Mouse (Mus musculus): ENCODE measurements around the gene Acp4.
"Not testable (repeated sequence)": the region's sequence is repeated elsewhere in the genome, so short reads cannot be mapped to it uniquely, and the experiment has no call there.

The Acp4 gene

DNA sequence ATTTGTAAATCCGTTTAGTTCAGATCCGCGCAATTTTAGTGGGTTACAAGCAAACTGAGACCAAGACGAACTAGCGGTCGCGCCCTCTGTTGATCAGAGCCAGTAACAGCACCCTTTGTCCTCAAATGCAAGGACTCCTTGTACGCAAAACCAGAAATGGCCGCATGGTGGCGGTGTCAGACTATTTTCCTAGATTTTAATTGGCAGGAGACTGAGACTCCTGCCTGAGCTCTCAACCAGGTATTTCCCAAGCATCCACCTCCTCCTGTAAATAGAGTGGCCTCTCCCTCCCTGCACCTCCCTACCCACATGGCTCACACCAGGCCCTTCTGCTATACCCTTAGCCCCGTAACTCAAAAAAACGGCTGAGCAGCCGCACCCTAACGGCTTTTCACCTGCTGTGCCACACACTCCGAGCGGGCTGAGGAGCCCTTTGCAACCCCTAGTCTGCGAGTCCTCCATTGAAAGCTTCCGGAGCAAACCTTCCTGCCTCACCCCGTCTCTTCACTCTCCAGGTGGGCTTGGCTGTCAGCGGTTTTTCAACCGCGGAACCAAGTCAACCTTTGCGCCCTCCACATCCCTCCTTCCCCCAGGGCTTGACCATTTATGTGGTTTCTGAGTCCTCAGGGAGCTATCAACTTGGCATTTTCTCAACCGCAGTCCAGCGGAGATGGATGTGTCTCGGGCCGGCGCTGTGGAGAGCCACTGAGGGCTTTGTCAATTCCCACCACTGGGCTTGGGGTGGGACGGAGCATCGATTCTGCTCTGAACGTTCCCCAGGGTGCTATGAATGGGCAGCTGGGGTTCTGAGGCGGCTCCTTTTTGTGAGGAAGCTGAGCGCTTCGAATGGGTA is 5.8 kb upstream of the Acp4 start:
- DNase-seq (ENCODE audit: low read depth): peak; percentile 79

DNA sequence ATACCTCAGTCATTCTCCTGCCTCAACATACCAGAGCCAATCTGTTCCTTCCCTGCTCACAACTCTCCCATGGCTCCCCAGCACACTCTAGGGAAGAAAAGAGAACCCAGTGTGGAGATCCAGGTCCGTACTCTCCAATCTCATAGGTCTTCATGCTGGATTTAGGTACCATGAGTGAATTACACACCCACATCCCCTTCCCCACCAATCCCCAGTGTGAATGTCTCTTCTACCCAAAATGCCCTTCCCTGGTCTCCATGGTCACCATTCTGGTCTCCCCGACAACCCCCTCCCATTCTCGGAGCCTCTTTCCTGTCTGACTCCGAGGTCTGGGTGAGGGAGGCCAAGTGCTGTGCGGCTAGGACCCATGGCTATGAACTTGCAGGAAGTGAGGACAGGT is 4.0 kb upstream of the Acp4 start, which contains the start of gene Gm15517:
TSS of gene Gm15517 (plus strand) at position 301 of the 400 bp plus-strand sequence.
- no peak for DNase-seq (ENCODE audit: low read depth)

DNA sequence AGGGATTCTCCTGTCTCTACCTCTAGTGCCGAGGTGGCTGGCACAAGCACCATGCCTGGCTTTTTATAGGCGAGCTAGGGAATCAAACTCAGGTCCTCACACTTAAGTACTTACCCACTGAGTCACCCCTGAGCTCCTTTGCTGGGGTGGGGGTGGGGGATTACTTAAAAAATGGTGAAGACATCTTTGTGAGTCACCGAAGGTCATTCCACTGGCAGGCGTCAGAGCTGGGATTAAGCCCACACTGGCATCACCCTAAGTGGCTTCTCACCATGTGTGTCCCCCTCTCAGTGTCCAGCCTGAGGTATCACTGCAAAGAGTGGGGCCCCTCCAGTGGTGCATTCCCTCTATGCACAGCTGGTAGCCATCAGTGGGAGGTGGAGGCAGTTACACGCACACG is 3.2 kb upstream of the Acp4 start:
- no peak for DNase-seq (ENCODE audit: low read depth)

DNA sequence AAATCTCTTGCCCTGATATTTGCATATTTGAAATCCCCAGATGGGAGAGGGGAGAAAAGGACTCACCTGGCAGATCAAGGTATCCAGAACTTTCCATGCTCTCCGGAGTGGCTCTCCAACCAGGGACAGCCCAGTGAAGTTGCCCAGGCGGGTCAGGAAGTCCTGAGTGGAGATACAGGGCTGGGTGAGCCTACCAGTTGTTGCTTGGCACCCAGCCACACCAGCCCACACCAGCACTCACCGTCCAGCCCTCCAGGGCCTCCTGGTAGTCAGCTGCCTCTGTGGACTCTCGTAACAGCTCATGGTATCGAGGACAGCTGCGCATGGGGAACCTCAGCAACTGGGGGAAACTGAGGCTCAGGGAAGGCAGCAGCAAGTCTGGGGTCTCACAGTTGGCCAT is 2.2 kb downstream of the Acp4 start:
- no peak for DNase-seq (ENCODE audit: low read depth)

DNA sequence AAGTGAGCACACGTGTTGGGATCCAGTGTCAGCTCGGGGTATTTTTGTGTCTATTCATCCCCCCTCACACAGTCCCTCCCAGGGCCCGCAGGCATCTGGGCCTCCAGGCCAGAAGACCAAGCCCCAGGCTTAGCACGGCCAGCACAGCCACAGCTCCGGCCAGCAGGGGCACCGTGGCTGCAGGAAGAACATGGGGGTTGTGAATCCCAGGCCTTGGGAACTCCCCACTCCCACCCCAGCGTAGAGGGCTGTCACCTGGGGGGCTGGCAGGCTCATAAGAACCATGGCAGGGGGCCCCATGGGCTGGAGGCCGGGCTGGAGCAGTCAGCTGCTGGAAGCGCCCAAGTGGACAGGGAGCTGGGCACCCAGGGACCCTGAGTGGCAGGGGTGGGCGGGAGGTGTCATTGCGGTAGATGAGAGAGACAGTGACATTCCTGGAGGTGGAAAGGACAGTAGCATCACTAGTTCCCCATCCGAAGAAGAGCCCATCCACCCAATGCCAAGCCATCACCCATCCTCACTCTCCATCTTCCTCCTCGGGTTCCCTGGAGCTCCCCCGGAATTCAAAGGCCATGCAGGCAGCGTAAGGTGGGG is 4.1 kb downstream of the Acp4 start:
- no peak for DNase-seq (ENCODE audit: low read depth)

DNA sequence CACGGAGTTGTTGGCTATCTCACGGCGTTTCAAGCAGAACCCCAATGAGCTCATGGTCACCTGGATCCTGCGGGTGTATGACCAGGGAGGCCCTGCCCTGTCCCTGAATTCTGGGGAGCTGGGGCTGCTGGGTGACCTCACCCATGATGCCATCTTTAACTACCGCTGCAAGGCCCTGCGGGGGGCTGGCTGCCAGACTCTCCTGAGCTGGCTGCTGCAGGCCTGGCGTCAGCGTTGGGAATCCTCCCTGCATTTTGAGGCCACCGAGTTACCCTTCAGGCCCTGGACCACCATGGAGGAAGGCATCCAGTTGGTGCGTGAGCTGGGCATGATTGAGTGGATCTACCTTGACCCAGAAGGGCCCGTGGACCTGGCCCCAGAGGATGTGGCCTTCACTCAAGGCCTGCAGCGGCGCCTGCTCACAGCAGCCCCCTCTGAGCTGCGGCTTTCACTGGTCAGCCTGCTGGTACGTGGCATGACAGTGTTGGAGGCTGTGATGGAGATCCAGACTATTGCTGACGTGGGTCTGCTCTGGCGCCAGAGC is 6.4 kb downstream of the Acp4 start:
- not testable (repeated sequence) for DNase-seq (ENCODE audit: low read depth)

DNA sequence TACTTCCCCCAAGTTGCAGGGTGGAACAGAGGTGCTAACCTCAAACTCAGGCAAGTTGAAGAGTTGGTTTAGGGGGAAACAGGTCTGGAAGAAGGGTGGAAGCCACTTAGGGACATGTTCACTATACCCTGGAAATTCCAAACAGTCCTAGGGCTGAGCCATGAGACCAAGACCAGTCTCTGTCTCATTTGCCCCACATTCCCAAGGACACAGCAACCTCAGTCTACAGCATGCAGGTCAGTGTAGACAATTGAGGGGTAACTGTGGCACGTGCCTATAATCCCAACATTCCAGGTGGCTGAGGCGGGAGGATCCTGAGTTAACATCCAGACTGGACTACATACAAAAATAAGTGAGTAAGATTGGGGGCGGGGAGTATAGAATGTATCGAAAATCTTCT is 7.9 kb downstream of the Acp4 start:
- DNase-seq (ENCODE audit: low read depth): no peak

DNA sequence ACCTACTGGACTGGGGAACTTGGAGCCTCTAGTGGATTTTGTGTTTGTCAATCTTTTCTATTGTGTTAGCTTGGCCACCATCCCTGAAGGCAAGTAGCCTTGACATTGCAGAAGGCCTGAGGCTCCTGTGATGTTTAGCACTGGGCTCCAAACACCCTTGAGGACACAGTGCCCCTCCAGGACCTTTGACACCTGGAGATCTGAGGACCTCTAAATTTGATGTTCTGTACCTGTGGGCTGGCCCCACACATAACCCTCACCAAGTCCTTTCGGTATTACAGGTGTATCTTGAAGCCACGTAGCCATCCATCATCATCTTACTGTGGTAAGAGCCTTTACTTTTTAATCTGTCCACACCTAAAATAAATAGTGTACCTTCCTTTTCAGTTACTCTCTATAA is 9.2 kb downstream of the Acp4 start:
- no peak for DNase-seq (ENCODE audit: low read depth)

DNA sequence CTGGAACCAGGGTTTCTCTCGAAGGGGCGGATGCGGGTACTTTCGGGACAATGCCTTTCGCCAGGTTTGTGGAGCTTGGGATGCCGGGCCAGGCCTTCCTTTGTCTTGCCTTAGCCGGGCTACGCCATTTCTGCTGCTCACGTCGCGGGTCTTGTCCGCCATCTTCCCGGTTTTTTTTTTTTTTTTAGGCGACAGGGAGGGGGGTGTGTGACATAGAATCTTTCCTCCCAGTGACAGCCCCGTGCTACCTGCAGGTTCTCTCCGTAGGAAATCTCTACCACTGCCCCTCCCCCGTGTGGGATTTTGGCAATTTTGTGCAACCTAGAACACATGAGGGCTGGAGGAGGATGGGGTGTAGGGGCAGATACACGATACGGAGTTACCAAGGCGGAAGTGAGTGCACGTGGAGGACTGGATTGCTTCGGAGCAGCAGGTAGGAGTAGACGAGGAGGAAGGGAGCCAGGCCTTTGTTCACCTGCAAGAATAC is 10.2 kb downstream of the Acp4 start:
- no peak for DNase-seq (ENCODE audit: low read depth)

DNA sequence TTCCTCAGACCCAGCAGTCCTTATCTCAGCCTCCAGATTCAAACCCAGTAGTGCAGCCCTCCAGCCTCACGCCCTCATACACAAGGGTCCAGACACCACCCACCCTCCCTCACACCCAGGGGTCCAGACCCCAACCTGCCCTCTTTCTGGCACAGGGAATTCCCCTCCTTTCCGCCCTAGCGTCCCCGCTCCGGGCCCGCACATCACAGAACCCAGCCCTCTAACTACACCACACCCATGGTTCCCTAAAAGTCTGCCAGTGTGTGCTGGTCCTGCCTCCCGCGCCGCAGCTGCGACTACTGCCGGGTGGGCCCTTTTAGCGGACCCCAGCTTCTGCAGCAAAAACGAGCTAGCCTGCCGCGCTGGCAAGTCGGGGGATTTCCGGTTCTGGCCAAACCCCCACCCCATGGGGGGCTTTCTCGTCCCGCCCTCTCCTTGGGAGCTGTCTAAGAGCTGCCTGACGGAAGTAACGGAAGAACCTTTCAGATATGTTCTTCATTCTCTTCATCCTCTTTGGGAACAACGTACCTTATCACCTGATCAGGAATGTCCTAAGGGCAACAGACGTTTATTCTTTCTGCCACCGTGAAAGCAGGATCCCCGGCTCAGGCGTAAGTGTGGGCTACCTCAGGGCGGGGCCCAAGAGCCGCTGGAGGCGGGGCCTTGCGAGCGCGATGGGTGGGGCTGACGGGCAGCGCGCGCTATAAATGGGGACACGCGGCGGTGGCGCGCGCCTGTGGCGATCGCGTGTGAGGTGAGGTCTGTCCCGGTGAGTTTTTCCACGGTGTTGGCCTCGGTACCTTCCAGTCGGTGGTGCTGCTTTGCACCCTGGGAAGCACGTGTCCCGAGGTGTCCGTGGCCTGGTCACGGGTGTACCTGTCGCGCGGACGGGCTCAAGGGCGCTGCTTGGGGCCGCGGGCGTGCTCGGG is 10.9 kb downstream of the Acp4 start, which contains the start of the genes 1700028J19Rik and 2410002F23Rik:
TSS of gene 1700028J19Rik (minus strand) at position 641 of the 929 bp plus-strand sequence.
TSS of gene 2410002F23Rik (plus strand) at position 668 of the 929 bp plus-strand sequence.
- peak; percentile 73 for DNase-seq (ENCODE audit: low read depth)

DNA sequence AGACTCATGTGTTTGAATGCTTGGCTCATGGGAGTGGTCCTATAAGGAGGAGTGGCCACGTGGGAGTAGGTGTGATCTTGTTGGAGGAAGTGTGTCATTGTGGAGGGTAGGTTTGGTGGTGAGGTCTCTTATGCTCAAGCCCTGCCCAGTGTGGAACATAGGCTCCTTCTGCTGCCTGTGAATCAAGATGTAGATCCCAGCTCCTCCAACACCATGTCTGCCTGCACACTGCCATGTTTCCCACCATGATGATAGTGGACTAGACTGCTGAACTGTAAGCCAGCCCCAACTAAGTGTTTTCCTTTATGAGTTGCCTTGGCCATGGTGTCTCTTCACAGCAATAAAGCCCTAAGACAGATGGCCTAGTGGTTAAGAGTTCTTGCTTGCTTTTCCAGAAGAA is 13.1 kb downstream of the Acp4 start:
- DNase-seq (ENCODE audit: low read depth): no peak

DNA sequence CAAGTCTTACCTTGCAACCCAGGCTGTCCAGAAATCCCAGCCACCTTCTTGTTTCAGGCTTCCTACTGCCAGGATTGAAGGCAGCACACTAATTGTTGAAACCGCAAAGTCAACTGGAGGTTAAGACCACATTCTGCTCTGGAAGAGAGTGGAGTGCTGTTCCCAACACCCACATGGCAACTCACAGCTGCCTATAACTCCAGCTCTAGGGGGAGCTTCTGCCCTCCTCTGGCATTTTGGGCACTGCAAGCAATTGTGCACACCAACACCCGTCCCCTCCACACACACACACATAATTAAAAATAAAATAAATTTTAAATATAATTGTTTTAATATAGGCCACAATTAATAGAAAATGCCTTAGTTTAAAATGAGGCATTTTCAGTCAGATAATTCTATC is 16.0 kb downstream of the Acp4 start:
- no peak for DNase-seq (ENCODE audit: low read depth)

DNA sequence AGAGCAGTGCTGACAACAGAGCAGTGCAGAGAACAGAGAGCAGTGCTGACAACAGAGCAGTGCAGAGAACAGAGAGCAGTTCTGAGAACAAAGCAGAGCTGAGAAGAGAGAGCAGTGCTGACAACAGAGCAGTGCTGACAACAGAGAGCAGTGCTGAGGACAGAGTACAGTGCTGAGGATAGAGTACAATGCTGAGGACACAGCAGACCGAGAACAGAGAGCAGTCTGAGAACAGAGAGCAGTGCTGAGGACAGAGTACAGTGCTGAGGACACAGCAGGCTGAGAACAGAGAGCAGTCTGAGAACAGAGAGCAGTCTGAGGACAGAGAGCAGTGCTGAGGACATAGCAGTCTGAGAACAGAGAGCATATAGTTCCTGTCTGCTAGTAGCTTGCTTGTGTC is 16.5 kb downstream of the Acp4 start:
- no peak for DNase-seq (ENCODE audit: low read depth)

DNA sequence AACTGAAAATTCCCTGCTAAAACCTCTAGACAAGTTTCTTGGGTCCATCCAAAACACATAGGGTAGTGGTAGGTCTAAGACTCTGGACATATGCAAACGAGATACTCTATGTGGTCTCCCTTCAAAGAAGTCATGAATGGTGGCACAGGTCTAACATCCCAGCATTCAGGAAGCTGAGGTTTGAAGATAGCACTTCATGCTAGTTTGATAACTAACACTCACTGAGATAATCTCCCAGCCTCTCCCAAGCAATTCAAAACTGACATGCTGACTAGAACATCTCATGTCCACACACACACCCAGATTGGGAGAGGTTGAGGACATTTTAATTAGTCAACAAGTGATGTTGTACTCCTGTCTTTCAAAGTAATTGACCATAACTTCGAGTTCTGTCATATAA is 17.3 kb downstream of the Acp4 start:
- no peak for DNase-seq (ENCODE audit: low read depth)

DNA sequence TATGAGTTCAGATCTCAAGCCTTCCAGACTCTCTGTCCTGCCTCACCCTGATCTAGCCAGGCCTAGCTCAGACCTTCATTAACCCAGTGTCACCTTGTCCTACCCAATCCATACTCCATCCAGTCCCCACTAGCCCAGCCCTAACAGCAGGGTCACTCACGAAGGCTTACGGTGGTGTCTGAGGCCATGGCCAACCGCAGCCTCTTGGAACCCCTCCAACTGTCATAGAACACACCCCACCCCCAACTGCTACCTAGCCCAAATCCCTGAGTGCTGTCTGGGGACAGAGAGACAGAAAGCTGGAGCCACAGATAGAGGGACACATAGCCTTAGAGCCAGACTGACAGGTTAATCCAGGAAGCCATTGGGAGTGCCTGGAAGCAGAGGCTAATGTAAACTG is 21.3 kb downstream of the Acp4 start, which contains the start of gene Gm36864:
TSS of gene Gm36864 (plus strand) at position 269 of the 400 bp plus-strand sequence.
- DNase-seq (ENCODE audit: low read depth): no peak

DNA sequence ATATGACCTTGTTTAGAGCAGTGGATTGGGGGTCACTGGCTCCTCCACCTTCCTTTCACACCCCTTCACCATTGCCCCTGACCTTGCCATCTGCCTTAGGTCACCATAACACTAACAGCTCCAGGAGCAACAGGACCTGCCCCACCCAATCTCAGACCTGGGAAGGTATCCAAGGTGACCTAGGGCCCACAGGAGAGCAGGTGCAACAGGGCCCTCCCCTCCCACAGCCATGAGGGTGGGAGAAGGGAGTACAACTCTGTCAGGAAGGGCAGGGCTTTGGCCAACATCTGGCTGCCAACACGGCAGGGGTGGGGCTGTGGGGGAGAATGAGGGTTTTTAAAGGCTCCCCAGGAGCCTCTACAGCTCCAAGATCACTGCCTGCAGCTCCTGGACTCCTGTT is 32.1 kb downstream of the Acp4 start, which contains the start of gene Klk1:
TSS of gene Klk1 (plus strand) at position 285 of the 400 bp plus-strand sequence.
- DNase-seq (ENCODE audit: low read depth): no peak

DNA sequence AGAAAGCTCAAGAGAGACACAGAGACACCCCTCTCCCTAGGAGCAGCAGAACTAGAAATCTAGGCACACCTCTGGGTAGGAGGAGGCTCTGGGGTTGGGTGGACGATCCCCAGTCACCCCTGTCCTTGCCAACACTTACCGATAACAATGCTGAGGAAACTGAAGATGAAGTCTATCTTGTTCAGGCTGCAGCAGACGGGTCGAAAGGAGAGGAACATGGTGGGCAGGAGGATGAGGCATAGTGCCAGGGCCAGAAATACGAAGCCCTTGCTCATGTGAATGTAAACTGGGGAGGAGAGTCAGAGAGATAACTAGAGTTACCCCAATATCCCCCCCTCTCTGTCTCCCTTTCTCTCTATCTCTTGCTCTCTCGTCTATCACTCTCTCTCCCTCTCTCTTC is 34.8 kb downstream of the Acp4 start:
- DNase-seq (ENCODE audit: low read depth): not testable (repeated sequence)

DNA sequence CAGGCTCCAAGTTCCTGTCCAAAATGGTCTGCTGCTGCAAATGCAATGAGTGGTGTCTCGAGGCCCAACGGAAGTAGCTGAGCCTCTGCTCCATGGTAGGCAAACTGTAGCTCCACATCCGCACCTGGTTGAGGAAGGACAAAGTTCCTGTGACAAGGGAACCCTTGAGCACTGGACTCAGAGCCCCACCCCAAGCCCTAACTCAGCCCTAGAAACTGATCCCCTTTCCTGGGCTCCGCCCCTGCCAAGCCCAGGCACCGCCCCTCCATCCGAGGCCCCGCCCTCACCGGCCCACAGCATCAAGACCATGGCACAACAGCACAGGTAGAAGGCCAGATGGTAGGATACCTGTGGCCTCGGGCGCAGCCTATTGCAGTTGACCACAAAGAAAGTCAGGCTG is 35.6 kb downstream of the Acp4 start:
- DNase-seq (ENCODE audit: low read depth): not testable (repeated sequence)

DNA sequence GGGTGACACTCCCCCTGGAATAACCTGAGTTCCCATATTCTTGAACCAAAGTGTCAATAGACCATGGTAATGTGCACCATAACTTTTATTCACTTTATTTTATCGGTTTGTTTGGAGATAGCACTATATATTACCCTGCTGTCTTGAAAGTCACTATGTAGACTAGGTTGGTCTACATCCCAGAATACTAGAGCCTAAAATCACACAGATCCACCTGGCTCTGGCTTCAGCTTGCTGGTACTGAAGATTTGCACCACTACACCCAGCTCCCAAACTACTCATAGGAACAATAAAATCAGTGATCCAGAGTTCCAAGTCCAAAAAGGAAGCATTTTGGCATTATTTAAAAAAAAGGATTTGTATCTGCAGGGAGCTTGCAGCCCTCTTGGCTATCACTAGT is 41.5 kb downstream of the Acp4 start, which contains the start of gene Klk1b5:
TSS of gene Klk1b5 (plus strand) at position 301 of the 400 bp plus-strand sequence.
- no peak for DNase-seq (ENCODE audit: low read depth)

DNA sequence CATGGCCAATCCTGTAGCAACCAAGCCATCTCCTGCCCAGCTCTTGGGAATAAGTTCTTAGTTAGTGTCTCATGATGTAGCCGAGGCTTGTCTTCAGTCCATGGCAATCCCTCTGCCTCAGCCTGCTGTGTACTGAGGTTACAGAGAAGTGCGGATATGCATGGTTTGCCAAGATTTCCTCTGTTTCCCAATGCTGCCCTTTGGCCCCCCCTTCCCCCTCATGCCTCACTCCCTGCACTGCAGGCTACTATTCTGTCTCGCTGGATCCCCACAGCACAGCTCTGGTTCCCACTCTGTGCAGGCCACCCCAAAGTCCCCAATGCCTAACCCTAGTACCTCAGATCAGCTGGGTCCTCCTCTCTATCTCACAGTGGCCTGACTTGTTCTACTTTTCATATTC is 48.9 kb downstream of the Acp4 start:
- DNase-seq (ENCODE audit: low read depth): no peak

DNA sequence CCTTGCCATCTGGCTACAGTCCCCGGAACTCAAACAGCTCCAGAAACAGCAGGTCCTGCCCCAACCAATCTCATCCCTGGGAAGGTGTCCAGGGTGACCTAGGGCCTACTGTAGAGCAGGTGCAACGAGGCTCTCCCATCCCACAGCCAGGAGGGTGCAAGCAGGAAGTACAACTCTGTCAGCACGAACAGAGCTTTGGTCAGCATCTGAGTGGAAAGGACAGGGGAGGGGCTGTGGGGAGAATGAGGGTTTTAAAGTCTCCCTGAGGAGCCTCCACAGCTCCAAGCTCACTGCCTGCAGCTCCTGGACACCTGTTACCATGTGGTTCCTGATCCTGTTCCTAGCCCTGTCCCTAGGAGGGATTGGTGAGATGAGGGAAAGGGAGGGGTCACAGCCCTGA is 50.0 kb downstream of the Acp4 start, which contains the start of gene Klk1b4:
TSS of gene Klk1b4 (plus strand) at position 301 of the 400 bp plus-strand sequence.
- DNase-seq (ENCODE audit: low read depth): not testable (repeated sequence)

All from fibroblast of lung, adult 2 months (primary cell).